Mouse (Mus musculus): ENCODE measurements around the gene Cpt2.

Cpt2 gene

DNA sequence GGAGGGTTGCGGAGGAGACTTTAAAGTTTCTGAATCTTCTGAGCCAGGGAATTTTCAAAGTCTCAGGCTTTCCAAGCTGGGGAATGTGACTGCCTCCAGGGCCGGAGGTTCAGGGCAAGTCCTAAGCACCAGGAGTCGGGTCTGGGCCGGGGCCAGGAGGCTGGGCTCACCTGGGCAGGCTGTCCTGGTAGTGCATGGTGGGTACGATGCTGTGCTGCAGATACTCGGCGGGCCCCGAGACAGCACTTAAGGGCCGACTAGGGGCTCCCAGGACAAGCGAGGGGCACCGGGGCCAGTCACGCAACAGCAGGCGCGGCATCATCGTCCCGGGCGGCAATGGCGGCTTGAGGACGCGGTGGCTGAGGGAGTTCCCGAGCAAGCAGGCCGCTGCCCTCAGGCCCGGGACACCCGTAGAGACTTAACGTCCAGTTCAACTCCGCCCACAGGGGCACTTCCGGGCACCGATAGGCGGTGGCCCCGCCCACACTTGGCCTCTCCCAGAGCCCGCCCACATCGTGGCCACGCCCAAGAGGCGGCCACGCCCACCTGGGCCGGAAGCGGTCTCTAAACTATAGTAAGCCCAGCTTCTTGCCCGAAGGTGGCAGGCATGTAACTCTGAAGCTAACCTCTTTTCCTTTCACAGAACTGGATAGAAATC is at the start of gene Cpt2:
TSS of gene Cpt2 (minus strand) at position 466 of the 658 bp plus-strand sequence.
- peak; percentile 96 for DNase-seq (ENCODE audit: low read depth)

DNA sequence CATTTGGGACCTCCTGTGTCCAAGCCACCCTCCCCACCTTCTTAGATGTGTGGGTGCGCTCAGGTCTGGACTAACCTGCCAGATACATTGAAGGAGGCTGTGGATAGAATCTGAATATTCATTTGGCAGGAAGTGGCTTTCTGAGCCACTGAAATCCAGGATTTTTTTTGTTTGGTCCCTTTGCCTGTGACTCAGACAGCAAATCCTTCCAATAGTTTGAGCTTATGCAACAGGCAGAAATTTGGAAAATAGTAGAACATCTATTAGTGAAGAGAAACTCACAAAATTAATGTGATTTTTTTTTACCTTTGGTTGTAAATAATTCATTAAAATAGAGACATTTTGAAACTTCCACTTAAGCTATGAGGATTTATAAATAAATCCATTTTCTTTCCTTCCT is 47.8 kb upstream of the Cpt2 start:
- no peak for DNase-seq (ENCODE audit: low read depth)

DNA sequence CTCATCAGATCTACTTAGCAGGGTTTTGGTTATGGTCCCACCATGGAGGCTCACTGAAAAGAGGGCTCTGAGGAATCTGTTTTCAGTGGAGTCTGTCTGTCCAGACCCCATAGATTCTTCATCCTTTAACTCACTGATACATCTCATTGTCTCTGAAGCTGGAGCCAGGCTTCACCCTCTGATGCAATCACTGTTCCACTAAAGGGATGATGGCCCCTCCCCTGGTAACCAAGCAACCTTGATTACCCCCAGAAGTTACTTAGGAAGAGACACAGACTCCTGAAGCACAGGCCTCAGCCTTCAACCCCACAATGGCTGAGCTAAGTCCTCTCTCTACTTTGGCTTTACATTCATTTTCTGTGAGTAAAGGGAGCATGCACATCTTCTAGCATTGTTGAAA is 46.4 kb upstream of the Cpt2 start:
- DNase-seq (ENCODE audit: low read depth): no peak

DNA sequence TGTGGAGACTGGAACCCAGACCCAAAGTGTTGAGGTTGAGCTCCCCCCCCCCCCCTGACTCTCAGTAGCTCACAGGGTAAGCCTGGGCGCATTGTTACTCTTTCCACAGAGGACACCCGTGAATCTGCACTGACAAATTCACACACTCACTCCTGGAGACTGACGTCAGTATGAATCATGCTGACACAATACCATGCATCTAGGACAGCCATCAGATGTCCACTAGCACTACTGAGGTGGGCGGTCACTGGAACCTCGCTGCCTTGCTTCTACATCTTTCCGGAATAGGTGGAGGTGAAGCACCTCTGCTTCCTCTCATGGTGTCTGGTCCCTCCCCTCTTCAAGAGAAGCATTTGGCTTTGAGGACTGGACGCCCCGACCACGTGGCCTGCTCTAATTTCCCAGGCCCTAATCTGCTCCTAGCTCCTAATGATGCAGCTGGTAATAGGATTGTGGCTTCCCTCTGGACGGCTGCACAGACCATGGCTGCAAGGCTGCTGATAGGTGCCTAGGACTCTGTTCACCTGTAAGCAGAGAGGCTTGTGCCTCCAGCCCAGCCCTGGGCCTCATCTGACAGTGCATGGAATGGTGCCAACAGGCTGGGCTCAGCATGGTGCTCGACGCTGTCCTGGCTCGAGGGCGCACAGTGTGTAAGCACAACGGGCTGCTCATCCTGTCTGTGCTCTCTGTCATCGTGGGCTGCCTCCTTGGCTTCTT is 44.7 kb upstream of the Cpt2 start, which contains the start of gene Slc1a7:
TSS of gene Slc1a7 (plus strand) at position 367 of the 717 bp plus-strand sequence.
- no peak for DNase-seq (ENCODE audit: low read depth)

DNA sequence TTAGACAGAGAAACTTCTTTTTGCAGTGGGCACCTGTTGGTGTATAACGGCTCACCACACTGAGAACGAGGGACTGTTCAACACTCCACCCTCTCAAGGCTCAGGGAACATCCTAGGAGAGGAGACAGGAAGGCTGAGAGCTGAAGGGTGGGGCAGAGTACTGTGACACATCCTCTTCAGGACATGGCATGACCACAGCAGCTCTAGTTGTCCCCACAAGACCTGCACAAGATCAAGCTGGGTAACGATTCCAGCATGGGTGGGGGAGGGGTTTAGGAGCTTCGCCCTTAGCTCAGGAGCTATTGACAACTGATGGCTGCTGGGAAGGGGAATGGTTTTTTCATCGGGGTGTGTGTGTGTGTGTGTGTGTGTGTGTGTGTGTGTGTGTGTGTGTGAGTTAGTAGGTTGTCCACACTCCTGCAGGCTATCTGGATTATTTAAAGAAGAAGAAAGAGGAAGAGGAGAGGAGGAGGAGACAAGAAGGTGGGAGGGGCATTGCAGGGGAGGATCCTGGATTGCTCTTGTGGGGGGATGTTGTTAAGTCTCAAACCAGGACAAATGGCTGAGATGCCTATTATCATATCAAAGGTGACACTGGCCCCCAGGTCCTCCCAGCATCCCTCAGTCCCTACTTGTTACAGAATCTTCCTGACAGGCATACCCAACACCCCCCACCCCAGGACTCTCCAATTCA is 43.2 kb upstream of the Cpt2 start:
- no peak for DNase-seq (ENCODE audit: low read depth)

DNA sequence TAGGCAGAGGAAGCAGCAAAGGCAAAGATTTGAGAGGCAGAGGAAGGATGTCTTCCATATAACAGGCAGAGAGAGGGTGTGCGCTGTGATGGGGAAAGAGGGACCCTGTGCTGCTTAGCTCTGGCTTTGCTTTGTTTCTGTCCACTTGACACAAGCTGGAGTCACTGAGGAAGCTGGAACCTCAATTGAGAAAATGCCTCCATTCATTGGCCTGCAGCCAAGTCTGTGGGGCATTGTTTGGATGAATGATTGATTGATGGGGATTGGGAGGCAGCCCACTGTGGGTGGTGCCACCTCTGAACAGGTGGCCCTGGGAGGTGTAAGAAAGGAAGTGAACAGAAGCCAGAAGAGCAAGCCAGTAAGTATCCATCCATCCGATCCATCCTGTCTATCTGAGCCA is 39.4 kb upstream of the Cpt2 start:
- no peak for DNase-seq (ENCODE audit: low read depth)

DNA sequence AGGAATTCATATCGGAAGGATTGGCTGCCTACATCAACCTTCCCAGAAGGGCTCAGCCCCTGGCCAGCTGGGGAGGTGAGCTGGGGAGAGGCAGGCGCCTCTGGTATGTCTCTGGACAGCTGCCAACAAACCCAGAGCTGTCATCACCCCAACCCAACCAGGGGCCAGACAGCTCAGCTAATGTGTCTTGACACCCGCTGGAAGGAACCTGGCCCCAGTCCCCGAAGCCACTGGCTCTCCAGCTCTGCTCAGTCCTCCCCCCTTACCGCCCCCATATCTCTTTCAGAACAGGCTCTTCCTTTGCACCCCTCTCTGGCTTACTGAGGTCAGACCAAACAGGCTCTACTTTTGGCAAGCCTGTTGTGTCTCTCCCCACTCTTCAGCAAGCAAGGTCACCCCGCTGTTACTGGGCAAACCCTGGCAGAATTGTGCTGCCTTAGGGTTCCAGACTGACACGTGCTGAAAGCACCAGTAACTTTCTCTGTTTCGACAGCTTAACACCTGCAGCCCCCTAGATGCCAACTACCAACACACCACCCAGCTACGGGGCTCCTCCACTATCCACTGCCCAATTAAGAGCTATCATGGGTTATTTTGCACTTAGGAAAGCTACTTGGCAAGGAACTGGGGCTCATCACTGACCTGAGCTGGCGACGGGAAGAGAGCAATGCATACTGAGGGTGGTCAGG is 38.8 kb upstream of the Cpt2 start:
- DNase-seq (ENCODE audit: low read depth): no peak

DNA sequence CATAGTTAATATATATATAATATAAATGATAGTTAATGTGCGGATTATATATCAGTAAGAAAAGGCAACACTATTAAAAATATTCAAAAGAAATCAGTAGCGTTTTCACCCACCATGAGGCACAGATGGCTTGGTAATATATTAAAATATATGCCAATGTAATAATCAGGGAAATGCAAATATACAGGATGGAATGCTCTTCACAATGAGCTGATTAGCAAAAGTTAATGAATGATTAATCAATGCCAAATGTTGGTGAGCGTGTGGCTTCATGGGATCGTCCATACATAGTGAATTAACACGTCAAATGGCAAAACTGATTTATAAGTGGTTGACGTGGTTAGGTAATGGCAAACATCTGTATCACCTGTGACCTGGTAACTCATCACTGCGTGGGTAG is 35.1 kb upstream of the Cpt2 start:
- no peak for DNase-seq (ENCODE audit: low read depth)

DNA sequence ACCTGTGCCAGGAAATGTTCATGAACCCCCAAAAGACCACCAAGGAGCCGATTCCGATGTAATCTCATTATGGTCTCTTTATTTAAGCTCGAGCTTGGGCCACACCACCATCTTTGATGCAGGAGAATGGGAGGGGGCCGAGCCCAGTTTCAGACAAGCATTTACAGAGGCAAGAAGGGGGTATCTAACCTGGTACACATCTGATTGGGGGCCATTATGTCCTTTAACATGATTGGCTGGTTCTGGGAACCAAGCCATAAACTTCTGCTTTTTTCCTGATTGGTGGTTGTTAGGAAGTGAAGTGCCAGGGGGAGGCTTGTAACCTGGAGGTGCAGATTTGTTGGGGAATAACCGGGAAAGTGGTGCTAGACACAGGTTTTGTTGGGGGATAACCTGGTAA is 32.3 kb upstream of the Cpt2 start:
- DNase-seq (ENCODE audit: low read depth): no peak

DNA sequence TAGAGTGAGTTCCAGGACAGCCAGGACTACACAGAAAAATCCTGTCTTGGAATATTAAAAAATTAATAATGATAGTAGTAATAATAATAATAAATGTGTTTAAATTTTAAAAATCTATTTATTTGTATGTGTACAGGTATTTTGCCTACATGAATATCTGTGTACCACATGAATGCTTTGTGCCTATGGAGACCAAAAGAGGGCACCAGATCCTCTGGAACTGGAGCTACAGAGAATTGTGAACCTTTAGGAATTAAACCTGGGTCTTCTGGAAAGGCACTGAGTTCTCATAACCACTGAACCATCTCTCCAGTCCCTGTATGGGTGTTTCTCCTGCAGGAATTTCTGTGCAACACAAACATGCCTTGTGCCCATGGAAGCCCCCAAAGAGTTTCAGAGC is 29.4 kb upstream of the Cpt2 start:
- DNase-seq (ENCODE audit: low read depth): no peak

DNA sequence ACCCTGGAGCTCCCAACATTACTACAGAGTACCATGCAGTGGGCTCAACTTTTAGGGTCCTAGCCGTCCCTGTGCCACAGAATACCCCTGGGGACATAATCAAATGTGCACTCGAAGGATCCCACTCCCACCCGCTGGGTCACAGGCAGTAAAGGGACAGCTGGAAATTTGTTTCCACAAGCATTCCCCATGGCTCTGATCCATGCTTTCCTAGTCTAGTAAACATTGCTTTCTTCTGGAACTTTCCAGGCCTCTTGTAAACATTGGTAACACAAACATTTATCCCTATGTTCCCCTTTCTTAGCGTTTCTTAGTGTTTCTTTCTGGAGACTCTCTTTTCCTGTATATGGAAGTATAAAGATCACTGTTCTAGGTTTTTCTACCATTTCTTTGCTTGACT is 26.5 kb upstream of the Cpt2 start:
- no peak for DNase-seq (ENCODE audit: low read depth)

DNA sequence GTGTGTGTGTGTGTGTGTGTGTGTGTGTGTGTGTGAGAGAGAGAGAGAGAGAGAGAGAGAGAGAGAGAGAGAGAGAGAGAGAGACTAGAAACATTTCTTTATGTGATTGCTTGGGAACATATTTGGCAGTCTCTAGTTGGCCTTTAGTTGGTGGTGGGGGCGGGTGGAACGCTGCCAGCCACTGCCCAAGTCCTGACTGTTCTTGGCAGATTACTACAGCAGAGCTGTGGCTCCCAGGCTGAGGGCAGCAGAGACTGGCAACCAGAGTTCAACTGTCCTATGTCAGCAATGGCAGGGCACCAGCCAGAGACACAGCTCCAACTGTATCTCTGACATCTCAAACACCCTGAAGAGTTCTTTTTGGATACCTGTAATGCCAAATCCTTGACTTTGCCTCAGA is 20.7 kb upstream of the Cpt2 start:
- no peak for DNase-seq (ENCODE audit: low read depth)

DNA sequence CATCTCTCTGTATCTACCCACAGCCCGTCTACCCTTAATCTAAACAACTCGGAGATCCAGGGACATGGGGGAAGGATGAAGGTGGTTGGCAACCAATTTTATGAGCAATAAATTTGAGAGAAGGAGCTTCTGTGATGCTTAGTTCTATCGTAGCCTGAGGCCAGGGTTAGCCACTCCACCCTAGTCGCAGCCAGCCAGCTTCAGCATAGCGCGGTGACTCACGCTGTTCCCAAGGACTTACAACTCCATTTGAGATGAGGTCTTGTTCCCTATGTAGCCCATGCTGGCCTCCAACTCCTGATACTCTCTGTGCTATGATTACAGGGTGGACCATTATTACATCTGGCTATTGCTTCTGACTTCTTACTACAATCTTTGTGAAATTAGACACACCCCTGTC is 19.3 kb upstream of the Cpt2 start:
- DNase-seq (ENCODE audit: low read depth): no peak

DNA sequence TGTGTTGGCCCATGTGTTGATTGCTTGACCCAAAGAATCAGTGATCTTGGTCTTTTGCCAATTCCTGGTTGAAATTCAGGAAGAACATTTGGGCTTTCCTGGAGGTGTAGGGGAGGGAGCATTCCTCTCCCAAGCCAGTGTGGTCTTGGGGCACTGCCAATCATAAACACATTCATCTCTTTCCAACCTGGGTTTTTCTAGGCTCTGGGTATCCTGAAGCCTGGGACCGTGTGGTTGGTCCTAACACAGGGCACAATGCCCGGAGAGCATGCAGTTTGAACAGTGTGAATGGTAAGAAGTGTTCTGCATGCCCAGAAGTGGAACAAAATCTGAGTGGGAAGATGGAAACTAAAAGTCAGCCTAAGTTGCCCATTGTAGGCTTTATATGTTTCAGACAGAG is 14.7 kb upstream of the Cpt2 start:
- no peak for DNase-seq (ENCODE audit: low read depth)

DNA sequence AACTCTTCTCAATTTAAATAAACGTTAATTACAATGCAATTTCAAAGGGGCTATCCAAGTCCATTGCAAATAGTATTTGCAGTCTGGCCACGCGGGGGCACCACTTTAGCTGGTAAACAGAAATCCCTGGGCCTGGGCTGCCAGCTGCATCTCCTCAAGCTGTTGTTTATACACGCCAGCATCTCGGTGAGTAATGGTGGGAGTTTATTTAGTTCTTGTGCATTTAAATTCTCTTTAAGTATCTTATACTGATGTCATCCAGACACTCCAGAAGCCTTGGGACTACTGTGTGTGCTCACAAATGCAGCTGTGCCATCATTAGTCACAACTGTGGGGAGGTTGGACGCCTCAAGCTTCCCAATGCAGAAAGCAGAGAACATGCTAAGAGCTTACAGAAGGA is 13.9 kb upstream of the Cpt2 start:
- DNase-seq (ENCODE audit: low read depth): peak; percentile 47

DNA sequence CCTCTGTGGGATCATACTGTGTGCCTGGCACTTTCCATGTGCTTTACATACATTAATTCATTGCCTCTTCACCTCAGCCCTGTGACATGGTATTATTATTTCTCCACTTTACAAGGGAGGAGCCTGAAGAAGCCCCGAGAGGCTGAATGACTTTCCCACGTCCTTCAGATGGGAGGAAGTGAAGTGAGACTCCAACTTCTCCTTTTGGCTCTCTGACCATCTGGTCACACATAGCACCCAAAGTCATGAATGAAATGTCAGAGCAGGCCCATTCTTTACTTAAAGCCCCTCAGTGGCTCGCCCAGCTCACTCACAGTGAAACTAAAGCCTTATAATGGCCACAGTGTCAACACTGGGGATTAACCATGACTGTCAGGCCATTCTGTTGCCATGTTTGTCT is 11.8 kb upstream of the Cpt2 start:
- no peak for DNase-seq (ENCODE audit: low read depth)

DNA sequence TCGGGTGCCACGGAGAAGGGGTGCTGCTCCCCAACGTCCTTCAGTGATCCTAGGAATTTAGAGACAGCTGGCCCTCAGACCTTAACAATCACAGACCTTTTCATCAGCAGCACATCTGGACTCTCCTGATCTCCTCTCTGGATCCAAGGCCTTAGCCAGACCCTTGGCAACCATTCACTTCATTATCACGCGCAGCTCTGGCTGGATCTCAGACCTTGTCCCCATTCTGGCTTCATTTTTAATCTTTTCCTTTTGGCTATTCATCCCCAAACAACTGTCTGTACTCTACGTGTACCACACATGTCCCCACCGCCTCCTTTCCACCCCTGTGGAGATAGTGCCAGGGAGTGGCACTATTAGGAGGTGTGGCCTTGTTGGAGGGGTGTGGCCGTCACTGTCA is 9.8 kb upstream of the Cpt2 start:
- no peak for DNase-seq (ENCODE audit: low read depth)

DNA sequence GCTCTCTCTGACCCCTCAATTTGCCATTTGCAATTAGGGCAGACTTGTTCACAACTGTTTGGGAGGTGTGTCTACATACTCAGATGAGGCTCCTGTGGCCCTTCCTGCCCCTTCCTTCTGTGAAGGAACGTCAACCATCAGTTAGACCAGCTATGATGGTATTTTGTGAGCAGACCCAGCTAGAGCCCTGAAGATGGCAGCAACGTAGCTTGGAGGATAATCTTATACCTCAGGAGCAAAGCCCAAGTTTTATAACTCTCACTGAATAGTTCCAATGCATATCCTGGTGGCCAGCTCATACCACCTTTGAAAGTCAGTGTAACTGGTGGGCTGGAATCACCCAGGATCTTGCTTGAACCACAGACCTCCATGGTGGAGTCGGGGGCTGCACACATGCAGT is 8.0 kb upstream of the Cpt2 start:
- no peak for DNase-seq (ENCODE audit: low read depth)

DNA sequence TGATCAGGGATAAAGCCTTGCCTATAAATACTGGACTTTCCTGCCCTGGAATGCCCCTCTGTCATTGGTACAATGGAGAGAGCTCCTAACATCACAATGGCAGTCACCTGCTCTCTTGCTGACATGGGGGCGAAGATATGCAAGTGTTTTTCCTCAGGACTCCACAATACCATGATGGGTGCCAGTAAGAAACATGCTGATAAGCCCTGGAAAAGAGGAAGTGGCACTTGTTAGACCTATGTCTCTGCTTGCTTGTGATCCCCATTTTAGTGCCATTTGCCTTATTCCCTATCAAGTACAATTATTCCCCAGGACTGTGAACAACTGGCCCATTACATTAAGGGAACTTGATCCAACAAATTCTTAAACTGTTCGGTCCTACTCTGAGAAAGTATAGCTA is 5.3 kb upstream of the Cpt2 start:
- no peak for DNase-seq (ENCODE audit: low read depth)

DNA sequence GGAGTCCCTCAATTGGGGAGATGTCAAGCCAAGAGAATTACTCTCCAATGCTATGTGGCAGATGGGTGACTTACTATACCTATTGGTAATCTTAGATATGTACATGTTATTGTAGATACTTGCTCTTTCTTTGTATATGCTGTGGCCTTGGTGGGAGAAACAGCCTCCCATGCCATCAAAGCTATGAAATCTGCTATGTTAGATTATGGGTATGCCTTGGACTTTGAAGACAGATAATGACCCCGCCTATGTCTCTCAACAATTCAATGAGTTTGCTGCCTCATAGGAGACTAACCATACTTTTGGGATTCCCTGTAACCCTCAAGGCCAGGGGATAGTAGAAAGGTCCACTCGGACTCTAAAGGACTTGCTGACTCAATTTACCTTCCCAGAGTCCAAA is 4.9 kb upstream of the Cpt2 start:
- DNase-seq (ENCODE audit: low read depth): no peak

DNA sequence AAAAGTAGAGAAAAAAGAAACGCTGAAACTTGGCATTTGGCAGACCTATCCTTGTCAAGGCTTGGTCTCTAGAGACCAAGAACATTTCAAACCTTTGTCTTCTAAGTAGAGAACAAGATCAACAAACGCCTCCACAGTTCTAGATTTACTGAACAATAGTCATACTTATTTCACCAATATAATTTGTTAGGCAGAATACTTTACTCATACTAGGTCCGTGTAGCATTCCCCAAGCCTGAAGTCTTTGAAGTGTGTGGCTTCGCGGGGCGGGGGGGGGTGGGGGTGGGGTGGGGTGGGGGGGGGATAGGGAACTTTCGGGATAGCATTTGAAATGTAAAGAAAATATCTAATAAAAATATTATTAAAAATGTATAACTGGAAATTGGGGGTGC is 389 bp upstream of the Cpt2 start:
- no peak for DNase-seq (ENCODE audit: low read depth)

DNA sequence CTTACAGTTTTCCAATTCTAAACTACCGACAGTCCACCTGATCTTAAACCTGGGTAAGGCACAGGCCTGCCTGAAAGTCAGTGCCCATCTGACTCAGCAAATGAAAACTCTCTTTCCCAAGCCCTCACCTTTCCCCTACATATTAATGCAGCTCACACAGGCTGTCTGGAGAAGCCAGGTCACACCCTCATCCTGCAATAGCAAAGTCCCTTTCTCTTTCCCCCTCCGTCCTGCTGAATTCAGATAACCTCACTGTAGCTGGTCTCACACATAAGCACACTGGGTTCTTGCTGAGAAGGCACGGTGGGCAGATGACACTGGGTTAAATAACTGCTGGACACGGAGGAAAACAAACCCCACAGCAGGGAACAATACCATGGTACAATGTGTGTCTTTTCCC is 1.5 kb downstream of the Cpt2 start:
- no peak for DNase-seq (ENCODE audit: low read depth)

DNA sequence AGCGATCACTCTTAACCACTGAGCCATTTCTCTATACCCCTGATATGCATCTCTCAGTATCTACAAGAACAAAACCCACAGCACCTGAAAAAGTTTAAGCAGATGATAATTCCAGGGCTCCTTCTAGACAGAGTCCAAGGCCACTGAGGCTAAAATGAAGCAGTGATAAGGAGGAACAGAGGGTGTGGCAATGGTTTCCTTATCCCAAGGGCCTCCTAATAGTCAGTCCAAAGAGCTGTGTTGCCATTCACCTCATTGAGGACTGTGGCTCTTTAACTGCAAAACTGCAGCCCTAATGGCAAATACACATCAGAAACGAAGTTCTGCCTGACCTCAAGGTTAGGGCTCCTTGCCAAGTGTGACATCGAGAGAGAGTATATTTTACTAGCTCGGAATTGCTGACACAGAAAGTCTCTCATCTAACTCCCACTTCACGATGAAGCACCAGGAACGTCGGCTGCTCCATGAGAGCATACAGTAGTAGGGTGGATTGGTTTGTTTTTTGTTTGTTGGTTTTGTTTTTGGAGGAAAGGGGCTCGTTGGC is 2.2 kb downstream of the Cpt2 start:
- no peak for DNase-seq (ENCODE audit: low read depth)
